ENCODE assay signal across 8 mouse cellular contexts in the genomic region with DNA sequence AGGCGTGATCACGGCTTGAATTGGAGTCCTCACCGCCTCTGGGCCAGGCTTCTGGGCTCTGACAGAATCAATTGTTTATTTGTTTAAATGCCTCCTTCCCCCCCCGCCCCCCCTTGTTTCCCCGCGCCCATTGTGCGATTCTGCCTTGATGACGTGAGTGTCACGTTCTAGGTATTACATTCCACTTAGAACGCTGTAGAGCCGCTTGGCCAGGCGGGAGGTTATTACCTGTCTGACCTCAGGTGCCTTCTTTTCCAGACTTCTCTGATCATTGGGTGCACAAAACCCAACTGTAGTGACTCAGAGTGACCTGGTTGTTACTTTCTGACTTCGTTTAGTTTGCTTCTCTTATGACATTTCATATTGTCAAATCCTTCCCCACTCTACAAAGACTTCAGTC. TPM values are rescaled to one million over a fixed set of nuclear protein-coding genes. Genes with fewer than 3 reads are reported as not detected.
DNase-seq lines count a peak whose midpoint lies in the region; ATAC-seq and TF ChIP-seq lines count a peak whose summit lies in the region.

No protein-coding gene starts in this region.

- no peaks in the 10 kb centered on the region for H3K36me3 ChIP-seq in kidney, adult 2 months (ENCODE audit: control insufficient read depth, insufficient read depth, low read length)
- H3K36me3 ChIP-seq in intestine, embryonic 14.5 days (ENCODE audit: control insufficient read depth, insufficient read depth, low read length): no peaks in the 10 kb centered on the region

- ATAC-seq in intestine, embryonic 14.5 days (replicated peaks; ENCODE audit: low FRiP score, low TSS enrichment, low read depth): peak; percentile 30
- peak; percentile 15 for ATAC-seq in megakaryocyte, adult 5-6 weeks (ENCODE audit: poor library complexity, severe bottlenecking)
- ATAC-seq in granulocyte monocyte progenitor cell, adult 5-6 weeks (replicated peaks; ENCODE audit: poor library complexity, severe bottlenecking): no peak

- H3K9me3 ChIP-seq in intestine, embryonic 14.5 days (ENCODE audit: control insufficient read depth, low read length): no peaks in the 10 kb centered on the region

- H3K27ac ChIP-seq in kidney, adult 2 months (ENCODE audit: insufficient read depth, low read depth, low read length): peak overlapping the region; percentile 36
- peak overlapping the region; percentile 76 for H3K27ac ChIP-seq in intestine, embryonic 14.5 days (ENCODE audit: low read depth)

- peaks cover 13% of the 10 kb centered on the region; the same call in 1 of the 2 replicates for H3K4me1 ChIP-seq in kidney, adult 2 months (ENCODE audit: control insufficient read depth, insufficient read depth, low read length)
- H3K4me1 ChIP-seq in intestine, embryonic 14.5 days (replicated peaks; ENCODE audit: control insufficient read depth, insufficient read depth, low read length): peaks cover 6% of the 10 kb centered on the region; the same call in 1 of the 2 replicates

- H3K4me2 ChIP-seq in intestine, embryonic 14.5 days (ENCODE audit: low read length): peak overlapping the region; percentile 81

- peak; percentile 43 for DNase-seq in kidney, adult 2 months
- no peak for DNase-seq in kidney, adult 9 months
- DNase-seq in c-Kit-positive CD71-positive TER-119-positive erythroid progenitor cells, embryonic 14.5 days (ENCODE audit: low spot score): peak; percentile 12
- no peak for DNase-seq in intestine, embryonic 14.5 days (ENCODE audit: low spot score)
- DNase-seq in adrenal gland, adult 2 months: no peak
- no peak for DNase-seq in cerebellum, adult 9-11 months

- no peaks in the 10 kb centered on the region for H3K27me3 ChIP-seq in kidney, adult 2 months (replicated peaks; ENCODE audit: control insufficient read depth, insufficient read depth, low read length)
- H3K27me3 ChIP-seq in intestine, embryonic 14.5 days (replicated peaks; ENCODE audit: control insufficient read depth, insufficient read depth, low read length): no peaks in the 10 kb centered on the region

- peak overlapping the region; percentile 89 for H3K4me3 ChIP-seq in kidney, adult 2 months (ENCODE audit: insufficient read depth, low read depth, low read length)
- peak overlapping the region; percentile 69 for H3K4me3 ChIP-seq in intestine, embryonic 14.5 days (ENCODE audit: low read depth, low read length)

- TF ChIP-seq CTCF in kidney, adult 2 months (conservative IDR thresholded peaks at IDR 0.05; ENCODE audit: insufficient read depth, insufficient read length, low read depth, low read length): no peak

- peak overlapping the region; percentile 83 for H3K9ac ChIP-seq in intestine, embryonic 14.5 days (ENCODE audit: low read length)

- 2% methylated on average over 13 of the region's 13 CpGs for WGBS in kidney, adult 2 months
- WGBS in intestine, embryonic 14.5 days: 3% methylated on average over 12 of the region's 13 CpGs

- TF ChIP-seq POLR2A in kidney, adult 2 months (IDR thresholded peaks at IDR 0.05; ENCODE audit: low read depth, low read length): no peak

RNA-seq across cellular contexts. Expression of gene Lmbrd1, which starts 0.6 kb away (rescaled TPM):
- polyA plus RNA-seq in kidney, adult 2 months (2012; rRNA removed): 31.4 and 39.6 TPM in 2 replicates
- polyA plus RNA-seq in intestine, embryonic 14.5 days (2014; fragmentation: Nextera tagmentation; extraction: Ambion mirVana): 26.9 and 31.3 TPM in 2 replicates
- 32.9 and 36.6 TPM in 2 replicates for total RNA-seq in megakaryocyte, adult 5-6 weeks (2015)
- total RNA-seq in megakaryocyte, adult 5-6 weeks (2017): 28.0 and 36.7 TPM in 2 replicates
- total RNA-seq in granulocyte monocyte progenitor cell, adult 5-6 weeks (2014; fragmentation: Nextera tagmentation): 17.2 and 19.9 TPM in 2 replicates
- 11.5 and 24.6 TPM in 2 replicates for total RNA-seq in granulocyte monocyte progenitor cell, adult 5-6 weeks (2017)
- total RNA-seq in adrenal gland, adult 2 months (2021): 10 to 100 TPM; 78.3 to 80.9 TPM
- 7.9 and 8.3 TPM in 2 replicates for polyA plus RNA-seq in adrenal gland, adult 2 months (2012; rRNA removed)

Comparison
In these comparisons a context has a peak if more than half of its experiments do, and no peak if none do; other contexts are left out.
1. DNase-seq: peak in kidney, adult 2 months (single experiment) and c-Kit-positive CD71-positive TER-119-positive erythroid progenitor cells, embryonic 14.5 days (single experiment); none in kidney, adult 9 months (single experiment), intestine, embryonic 14.5 days (single experiment), adrenal gland, adult 2 months (single experiment) and cerebellum, adult 9-11 months (single experiment).